Mouse (Mus musculus) liver, embryonic 11.5 days (tissue): Measurements from ENCODE around the gene Sdk2. TPM values are rescaled to one million over a fixed set of nuclear protein-coding genes. Genes with fewer than 3 reads are reported as not detected.

Experiments
- ATAC-seq: fragments of 200-750 bp; cut with Nextera tagmentation; replicated peaks from 2 replicates; pipeline ENCODE4 v1.8.0; 2017; ENCODE audit warnings: moderate number of reproducible peaks, mild to moderate bottlenecking, moderate TSS enrichment, moderate library complexity; ENCODE audit not compliant: low FRiP score
- DNase-seq: peaks from one replicate; pipeline ENCODE4 v3.0.0-alpha.2; 2017; ENCODE audit warnings: low spot score
- H3K27ac ChIP-seq: fragments of 300-500 bp; sonication (generic); 2 replicates; pipeline ENCODE4 v1.5.1; 2014; ENCODE audit warnings: mild to moderate bottlenecking, low read depth, low read length, control low read depth
- H3K27me3 ChIP-seq: fragments of 300-500 bp; sonication (generic); replicated peaks from 2 replicates; pipeline ENCODE4 v1.6.1; 2014; ENCODE audit warnings: low read length, mixed read lengths; ENCODE audit not compliant: control insufficient read depth, insufficient read depth
- H3K36me3 ChIP-seq: fragments of 300-500 bp; sonication (generic); 2 replicates; pipeline ENCODE4 v1.6.1; 2014; ENCODE audit warnings: mild to moderate bottlenecking, low read length, moderate library complexity, mixed read lengths; ENCODE audit not compliant: control insufficient read depth, insufficient read depth
- H3K4me1 ChIP-seq: fragments of 300-500 bp; sonication (generic); replicated peaks from 2 replicates; pipeline ENCODE4 v1.6.1; 2014; ENCODE audit warnings: low read length, mixed read lengths; ENCODE audit not compliant: control insufficient read depth, insufficient read depth
- H3K4me2 ChIP-seq: fragments of 300-500 bp; sonication (generic); 2 replicates; pipeline ENCODE4 v1.6.1; 2014; ENCODE audit warnings: mild to moderate bottlenecking, control low read depth, moderate library complexity
- H3K4me3 ChIP-seq: fragments of 300-500 bp; sonication (generic); 2 replicates; pipeline ENCODE4 v1.5.1; 2014; ENCODE audit warnings: low read depth, low read length, control low read depth
- H3K9ac ChIP-seq: fragments of 300-500 bp; sonication (generic); 2 replicates; pipeline ENCODE4 v1.6.1; 2014; ENCODE audit warnings: low read depth, low read length, control low read depth
- H3K9me3 ChIP-seq: fragments of 300-500 bp; sonication (generic); 2 replicates; pipeline ENCODE4 v1.6.1; 2016; ENCODE audit warnings: low read length, inconsistent platforms, mixed read lengths; ENCODE audit not compliant: control insufficient read depth
- WGBS: fragments of 180-500 bp; shearing (Covaris S2); extraction: QIAGEN DNeasy Blood & Tissue Kit; methylation state at CpG from one replicate; pipeline ENCODE4 v1.1.7; 2014; 5-methylcytosine and 5-hydroxymethylcytosine counted together
- polyA plus RNA-seq: library from polyadenylated mRNA; unstranded; fragments of >200 nt; fragmentation: Nextera tagmentation; extraction: Ambion mirVana; gene quantifications from 2 replicates; pipeline ENCODE4 v1.2.1, GENCODE M21; 2014

The Sdk2 gene
- polyA plus RNA-seq, 1 experiment from 2014 or later = 1.9 TPM

- ATAC-seq = no peak
- no peaks in the 10 kb centered on the region for H3K36me3 ChIP-seq
- no peak for DNase-seq
- no peak overlapping the region for H3K9ac ChIP-seq
- no peak overlapping the region for H3K27ac ChIP-seq
- H3K4me1 ChIP-seq = peaks cover 6% of the 10 kb centered on the region
- no peak overlapping the region for H3K4me2 ChIP-seq
- no peaks in the 10 kb centered on the region for H3K9me3 ChIP-seq
- H3K4me3 ChIP-seq = no peak overlapping the region
- 88% methylated on average over 14 of the region's 14 CpGs for WGBS
- no peaks in the 10 kb centered on the region for H3K27me3 ChIP-seq
These were observed 311.0 kb downstream of the Sdk2 start for GRCm38 (mm10) chr11:113755878-113756277.

GRCm38 (mm10) chr11:113754845-113755244 is 312.0 kb downstream of the Sdk2 start:
- no peak overlapping the region for H3K9ac ChIP-seq
- no peaks in the 10 kb centered on the region for H3K36me3 ChIP-seq
- no peak overlapping the region for H3K27ac ChIP-seq
- ATAC-seq (no peak), DNase-seq (no peak)
- no peaks in the 10 kb centered on the region for H3K9me3 ChIP-seq
- no peaks in the 10 kb centered on the region for H3K27me3 ChIP-seq
- H3K4me2 ChIP-seq = no peak overlapping the region
- WGBS = 58% methylated on average over 9 of the region's 9 CpGs
- no peak overlapping the region for H3K4me3 ChIP-seq
- H3K4me1 ChIP-seq = peaks cover 9% of the 10 kb centered on the region

GRCm38 (mm10) chr11:113752685-113753430 is 314.0 kb downstream of the Sdk2 start:
- H3K9me3 ChIP-seq = no peaks in the 10 kb centered on the region
- no peak for ATAC-seq
- WGBS = 87% methylated on average over 10 of the region's 10 CpGs
- peak overlapping the region; percentile 89 for H3K4me2 ChIP-seq
- peak overlapping the region; percentile 82; the same call in 1 of the 2 replicates for H3K4me3 ChIP-seq
- no peak for DNase-seq
- H3K36me3 ChIP-seq = no peaks in the 10 kb centered on the region
- no peak overlapping the region for H3K27ac ChIP-seq
- peak overlapping the region; percentile 74; the same call in 1 of the 2 replicates for H3K9ac ChIP-seq
- peaks cover 25% of the 10 kb centered on the region for H3K4me1 ChIP-seq
- no peaks in the 10 kb centered on the region for H3K27me3 ChIP-seq

- H3K9me3 ChIP-seq = no peaks in the 10 kb centered on the region
- peak overlapping the region; percentile 89 for H3K27ac ChIP-seq
- H3K4me3 ChIP-seq = peak overlapping the region; percentile 82
- DNase-seq (no peak), ATAC-seq (no peak; the same call in 1 of the 2 replicates)
- peak overlapping the region; percentile 74 for H3K9ac ChIP-seq
- no peaks in the 10 kb centered on the region for H3K27me3 ChIP-seq
- 15% methylated on average over 15 of the region's 15 CpGs for WGBS
- peak overlapping the region; percentile 89 for H3K4me2 ChIP-seq
- peaks cover 32% of the 10 kb centered on the region for H3K4me1 ChIP-seq
- H3K36me3 ChIP-seq = no peaks in the 10 kb centered on the region
These were observed 314.6 kb downstream of the Sdk2 start for GRCm38 (mm10) chr11:113752158-113752661.

GRCm38 (mm10) chr11:113751484-113752084 is 315.3 kb downstream of the Sdk2 start, which contains the start of gene Cdc42ep4:
TSS of gene Cdc42ep4 (minus strand) at chr11:113751881.
- Histone ChIP-seq H3K27ac (peak within 1 kb of the TSS; percentile 89), H3K9ac (peak within 1 kb of the TSS; percentile 78), H3K4me3 (peak within 1 kb of the TSS; percentile 82), H3K27me3 (no peaks in the 10 kb centered on the region), H3K4me2 (peak within 1 kb of the TSS; percentile 89), H3K36me3 (no peaks in the 10 kb centered on the region), H3K4me1 (peaks cover 36% of the 10 kb centered on the region), H3K9me3 (no peaks in the 10 kb centered on the region)
- ATAC-seq (peak; percentile 81), DNase-seq (peak; percentile 86)
- under 1% methylated on average over 44 of the region's 44 CpGs for WGBS

DNA sequence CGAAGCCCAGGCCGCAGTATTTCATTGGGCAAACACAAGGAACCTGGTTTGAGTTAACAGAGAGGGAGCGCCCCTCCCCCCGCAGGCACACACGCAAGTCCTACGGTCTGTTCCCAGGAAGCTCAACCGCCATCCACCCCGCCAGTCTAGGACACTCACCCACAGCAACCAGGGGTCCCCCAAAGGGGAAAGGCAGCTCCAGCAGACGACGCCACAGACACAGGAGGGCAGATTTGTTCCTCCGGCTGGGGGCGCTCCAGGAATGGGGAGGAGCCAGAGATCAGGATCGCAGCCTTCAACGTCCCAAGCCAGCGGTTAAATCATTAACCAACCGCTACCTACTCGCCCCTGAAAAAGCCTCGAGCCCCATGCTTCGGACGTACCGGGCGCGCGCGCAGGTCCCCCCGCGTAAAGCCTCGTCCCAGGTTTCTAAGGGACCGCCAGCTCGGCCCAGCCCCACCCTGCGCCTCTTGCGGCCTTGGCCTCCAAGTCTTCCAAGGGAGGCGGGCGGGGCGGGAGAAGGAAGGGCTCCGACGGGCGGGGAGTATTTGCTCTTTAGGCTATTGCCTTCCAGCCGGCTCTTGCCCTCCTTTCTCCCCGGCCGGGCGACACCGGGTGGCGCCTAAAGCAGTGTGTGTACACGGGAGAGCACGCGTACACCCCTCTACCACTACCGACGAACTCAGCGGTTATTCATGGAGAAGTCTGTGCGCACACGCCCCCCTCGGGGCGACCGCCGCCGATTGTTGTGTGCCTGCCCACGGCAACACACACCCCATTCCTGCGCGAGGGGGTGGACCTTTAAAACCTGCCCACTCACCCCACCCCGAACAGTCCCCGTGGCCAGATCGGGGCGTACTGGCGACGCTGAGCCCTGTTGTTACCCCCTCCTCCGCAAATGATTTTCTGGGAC is 316.0 kb downstream of the Sdk2 start:
- H3K36me3 ChIP-seq = no peaks in the 10 kb centered on the region
- peak overlapping the region; percentile 82 for H3K4me3 ChIP-seq
- no peaks in the 10 kb centered on the region for H3K27me3 ChIP-seq
- ATAC-seq = peak; percentile 33
- under 1% methylated on average over 64 of the region's 67 CpGs for WGBS
- DNase-seq = peak; percentile 84
- peak overlapping the region; percentile 89 for H3K4me2 ChIP-seq
- no peaks in the 10 kb centered on the region for H3K9me3 ChIP-seq
- peak overlapping the region; percentile 89 for H3K27ac ChIP-seq
- H3K4me1 ChIP-seq = peaks cover 36% of the 10 kb centered on the region
- H3K9ac ChIP-seq = peak overlapping the region; percentile 78

DNA sequence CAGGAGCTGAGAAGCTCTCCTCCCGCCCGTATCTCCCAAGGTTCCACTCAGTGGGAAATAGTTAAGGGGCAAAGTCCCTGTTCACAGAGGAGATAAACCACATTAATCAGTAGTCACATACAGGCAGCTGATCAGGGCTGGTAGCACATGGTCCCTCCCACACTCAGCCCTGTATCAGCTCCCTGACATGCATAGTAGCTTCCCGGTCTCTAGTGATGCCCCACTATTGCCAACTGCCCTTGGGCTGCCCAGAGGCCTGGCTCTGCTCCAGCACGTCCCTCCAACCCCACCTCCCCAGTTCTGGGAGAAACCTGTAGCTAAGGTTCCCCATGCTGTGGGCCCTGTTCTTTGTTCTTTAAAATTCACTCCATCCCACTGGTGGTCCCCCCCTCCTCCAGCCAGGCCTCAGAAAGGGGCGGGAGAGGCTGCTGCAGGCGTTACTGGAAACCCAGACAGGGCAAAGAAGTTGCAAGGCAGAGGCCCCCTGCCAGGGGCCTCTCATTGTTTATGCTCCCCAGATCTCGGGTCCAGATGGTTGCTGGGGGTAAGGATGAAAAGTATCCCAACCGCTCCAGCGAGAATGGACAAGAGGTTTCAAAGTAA is 317.0 kb downstream of the Sdk2 start:
- DNase-seq = peak; percentile 72
- WGBS = 5% methylated on average over 9 of the region's 9 CpGs
- H3K4me1 ChIP-seq = peaks cover 40% of the 10 kb centered on the region

More for the DNA sequence above, 317.0 kb downstream of the Sdk2 start:
- Histone ChIP-seq H3K9me3 (no peaks in the 10 kb centered on the region), H3K4me3 (peak overlapping the region; percentile 82), H3K27ac (peak overlapping the region; percentile 89), H3K9ac (peak overlapping the region; percentile 78), H3K36me3 (no peaks in the 10 kb centered on the region), H3K27me3 (no peaks in the 10 kb centered on the region), H3K4me2 (peak overlapping the region; percentile 89)
- ATAC-seq = peak; percentile 81
